Mouse (Mus musculus): ENCODE data around the gene Nav2.

DNA sequence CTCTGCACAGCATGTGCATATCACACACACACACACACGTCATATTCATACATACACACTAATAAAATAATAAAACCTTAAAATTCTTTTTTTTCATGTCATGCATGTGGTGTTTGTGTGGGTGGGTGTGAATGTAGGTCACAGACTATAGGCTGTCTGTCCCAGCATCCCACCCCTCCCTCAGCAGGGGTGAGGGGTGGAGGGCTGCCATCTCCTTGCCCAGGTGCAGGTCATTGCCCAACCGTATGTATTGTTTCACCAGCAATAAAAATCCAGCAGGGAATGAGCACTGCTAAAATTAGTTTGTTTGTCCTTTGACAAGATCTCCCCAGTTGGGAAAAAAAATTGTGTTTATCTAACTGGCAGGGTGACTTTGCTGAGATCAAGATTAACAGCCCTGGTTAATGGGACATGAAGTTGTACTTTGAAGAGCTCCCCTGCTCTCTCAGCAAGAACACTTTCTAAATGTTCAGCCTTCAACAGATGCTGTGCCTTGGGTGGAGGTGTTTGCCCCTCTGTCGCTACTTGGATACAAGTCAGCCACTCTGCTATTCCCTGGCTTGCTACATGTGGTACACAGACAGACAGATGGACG is 580.1 kb downstream of the Nav2 start:
- TF ChIP-seq CTCF (IDR thresholded peaks at IDR 0.05; ENCODE audit: low read depth) (no peak), EP300 (optimal IDR thresholded peaks at IDR 0.05) (no peak)
